Mouse (Mus musculus) embryonic facial prominence, embryonic 15.5 days (tissue): ENCODE data around the gene Htr3b. TPM values are rescaled to one million over a fixed set of nuclear protein-coding genes. Genes with fewer than 3 reads are reported as not detected.

Experiments
- ATAC-seq: fragments of 200-750 bp; cut with Nextera tagmentation; 2 replicates; pipeline ENCODE4 v1.8.0; 2017; ENCODE audit warnings: low read depth, moderate TSS enrichment; ENCODE audit not compliant: insufficient number of reproducible peaks, low FRiP score, low TSS enrichment
- H3K27ac ChIP-seq: fragments of 300-500 bp; sonication (generic); replicated peaks from 2 replicates; pipeline ENCODE4 v1.5.1; 2015; ENCODE audit warnings: mild to moderate bottlenecking, inconsistent platforms
- H3K27me3 ChIP-seq: fragments of 300-500 bp; sonication (generic); 2 replicates; pipeline ENCODE4 v1.6.1; 2015; ENCODE audit warnings: inconsistent platforms
- H3K36me3 ChIP-seq: fragments of 300-500 bp; sonication (generic); 2 replicates; pipeline ENCODE4 v1.6.1; 2015; ENCODE audit warnings: mild to moderate bottlenecking, inconsistent platforms
- H3K4me1 ChIP-seq: fragments of 300-500 bp; sonication (generic); 2 replicates; pipeline ENCODE4 v1.6.1; 2015; ENCODE audit warnings: inconsistent platforms
- H3K4me2 ChIP-seq: fragments of 300-500 bp; sonication (generic); replicated peaks from 2 replicates; pipeline ENCODE4 v1.6.1; 2015; ENCODE audit warnings: mild to moderate bottlenecking, inconsistent platforms
- H3K4me3 ChIP-seq: fragments of 300-500 bp; sonication (generic); replicated peaks from 2 replicates; pipeline ENCODE4 v1.5.1; 2015; ENCODE audit warnings: mild to moderate bottlenecking, inconsistent platforms
- H3K9ac ChIP-seq: fragments of 300-500 bp; sonication (generic); 2 replicates; pipeline ENCODE4 v1.6.1; 2015; ENCODE audit warnings: inconsistent platforms
- H3K9me3 ChIP-seq: fragments of 300-500 bp; sonication (generic); replicated peaks from 2 replicates; pipeline ENCODE4 v1.6.1; 2016; ENCODE audit warnings: inconsistent platforms
- WGBS: fragments of 180-500 bp; shearing (Covaris S2); methylation state at CpG from one replicate; pipeline ENCODE4 v1.1.7; 2015; 5-methylcytosine and 5-hydroxymethylcytosine counted together
- polyA plus RNA-seq: library from polyadenylated mRNA; unstranded; fragments of >200 nt; fragmentation: Nextera tagmentation; extraction: Ambion mirVana; gene quantifications from 2 replicates; pipeline ENCODE4 v1.2.1, GENCODE M21; 2015

Gene Htr3b
- polyA plus RNA-seq, 1 experiment from 2014 or later = 0.25 TPM

GRCm38 (mm10) chr9:48916011-48916788 is 48.6 kb downstream of the Htr3b start:
- Histone ChIP-seq H3K36me3 (no peaks in the 10 kb centered on the region), H3K4me1 (peaks cover 8% of the 10 kb centered on the region), H3K4me2 (no peak overlapping the region), H3K9ac (no peak overlapping the region), H3K9me3 (no peaks in the 10 kb centered on the region), H3K27me3 (no peaks in the 10 kb centered on the region), H3K4me3 (no peak overlapping the region), H3K27ac (no peak overlapping the region)
- WGBS = 54% methylated on average over 18 of the region's 18 CpGs
- no peak for ATAC-seq

GRCm38 (mm10) chr9:48910885-48911537 is 53.8 kb downstream of the Htr3b start, which contains the start of gene Htr3a:
TSS of gene Htr3a (minus strand) at chr9:48911099.
- H3K4me1 ChIP-seq = peaks cover 10% of the 10 kb centered on the region
- 1% methylated on average over 9 of the region's 9 CpGs for WGBS
- no peaks in the 10 kb centered on the region for H3K36me3 ChIP-seq
- no peaks in the 10 kb centered on the region for H3K9me3 ChIP-seq
- H3K27ac ChIP-seq = no peak within 1 kb of the TSS
- no peak within 1 kb of the TSS for H3K9ac ChIP-seq
- H3K27me3 ChIP-seq = no peaks in the 10 kb centered on the region; the same call in 1 of the 2 replicates
- peak; percentile 77; the same call in 1 of the 2 replicates for ATAC-seq
- H3K4me2 ChIP-seq = 0 out of 2 replicates have a peak within 1 kb of the TSS, but pooled peaks have one; percentile 12
- H3K4me3 ChIP-seq = no peak within 1 kb of the TSS

- Histone ChIP-seq H3K36me3 (no peaks in the 10 kb centered on the region), H3K4me1 (0 out of 2 replicates have a peak, but pooled peaks cover 3% of the 10 kb centered on the region), H3K4me3 (no peak overlapping the region), H3K9ac (no peak overlapping the region), H3K27me3 (no peaks in the 10 kb centered on the region; the same call in 1 of the 2 replicates), H3K4me2 (no peak overlapping the region), H3K27ac (no peak overlapping the region), H3K9me3 (no peaks in the 10 kb centered on the region)
- no peak for ATAC-seq
- 82% methylated on average over 5 of the region's 5 CpGs for WGBS
Observed at GRCm38 (mm10) chr9:48904421-48904820, 60.4 kb downstream of the Htr3b start.

- H3K4me1 ChIP-seq = 0 out of 2 replicates have a peak, but pooled peaks cover 3% of the 10 kb centered on the region
- H3K27ac ChIP-seq = no peak overlapping the region
- no peaks in the 10 kb centered on the region for H3K9me3 ChIP-seq
- ATAC-seq = no peak
- H3K4me3 ChIP-seq = no peak overlapping the region
- no peaks in the 10 kb centered on the region; the same call in 1 of the 2 replicates for H3K27me3 ChIP-seq
- no peaks in the 10 kb centered on the region for H3K36me3 ChIP-seq
- H3K9ac ChIP-seq = no peak overlapping the region
- H3K4me2 ChIP-seq = no peak overlapping the region
- 67% methylated on average over 2 of the region's 2 CpGs for WGBS
Observed at GRCm38 (mm10) chr9:48903766-48904165, 61.0 kb downstream of the Htr3b start.

- Histone ChIP-seq H3K4me1 (peaks cover 6% of the 10 kb centered on the region), H3K9me3 (no peaks in the 10 kb centered on the region), H3K27me3 (peaks cover 24% of the 10 kb centered on the region), H3K4me3 (no peak overlapping the region), H3K9ac (no peak overlapping the region), H3K36me3 (no peaks in the 10 kb centered on the region), H3K4me2 (no peak overlapping the region), H3K27ac (no peak overlapping the region)
- 16% methylated on average over 8 of the region's 8 CpGs for WGBS
- ATAC-seq = no peak
Observed at GRCm38 (mm10) chr9:48898551-48898950, 66.2 kb downstream of the Htr3b start.

GRCm38 (mm10) chr9:48895819-48896536 is 68.8 kb downstream of the Htr3b start:
- H3K27ac ChIP-seq = no peak overlapping the region
- 6% methylated on average over 18 of the region's 18 CpGs for WGBS
- H3K9ac ChIP-seq = no peak overlapping the region
- H3K4me1 ChIP-seq = peaks cover 6% of the 10 kb centered on the region
- H3K27me3 ChIP-seq = peaks cover 28% of the 10 kb centered on the region
- ATAC-seq = peak; percentile 60; the same call in 1 of the 2 replicates
- H3K36me3 ChIP-seq = no peaks in the 10 kb centered on the region
- no peaks in the 10 kb centered on the region for H3K9me3 ChIP-seq
- no peak overlapping the region for H3K4me3 ChIP-seq
- 0 out of 2 replicates have a peak overlapping the region, but pooled peaks have one; percentile 11 for H3K4me2 ChIP-seq

GRCm38 (mm10) chr9:48894755-48895154 is 70.0 kb downstream of the Htr3b start:
- peaks cover 6% of the 10 kb centered on the region for H3K4me1 ChIP-seq
- no peaks in the 10 kb centered on the region for H3K9me3 ChIP-seq
- H3K36me3 ChIP-seq = no peaks in the 10 kb centered on the region
- H3K4me2 ChIP-seq = no peak overlapping the region
- no peak for ATAC-seq
- H3K9ac ChIP-seq = no peak overlapping the region
- H3K27ac ChIP-seq = no peak overlapping the region
- no peak overlapping the region for H3K4me3 ChIP-seq
- WGBS = 60% methylated on average over 6 of the region's 6 CpGs
- peaks cover 28% of the 10 kb centered on the region for H3K27me3 ChIP-seq

- 25% methylated on average over 3 of the region's 3 CpGs for WGBS
- Histone ChIP-seq H3K9ac (no peak overlapping the region), H3K27me3 (peaks cover 28% of the 10 kb centered on the region), H3K4me1 (peaks cover 6% of the 10 kb centered on the region), H3K36me3 (no peaks in the 10 kb centered on the region), H3K4me3 (no peak overlapping the region), H3K4me2 (no peak overlapping the region), H3K27ac (no peak overlapping the region), H3K9me3 (no peaks in the 10 kb centered on the region)
- no peak for ATAC-seq
Observed at GRCm38 (mm10) chr9:48893986-48894385, 70.8 kb downstream of the Htr3b start.

GRCm38 (mm10) chr9:48889093-48889492 is 75.7 kb downstream of the Htr3b start:
- Histone ChIP-seq H3K27ac (no peak overlapping the region), H3K4me1 (no peaks in the 10 kb centered on the region), H3K4me3 (no peak overlapping the region), H3K27me3 (peaks cover 3% of the 10 kb centered on the region), H3K4me2 (no peak overlapping the region), H3K9me3 (no peaks in the 10 kb centered on the region), H3K36me3 (no peaks in the 10 kb centered on the region), H3K9ac (no peak overlapping the region)
- WGBS = 71% methylated on average over 7 of the region's 7 CpGs
- no peak for ATAC-seq
